Mouse (Mus musculus): ENCODE data around the gene Gstm5.

DNA sequence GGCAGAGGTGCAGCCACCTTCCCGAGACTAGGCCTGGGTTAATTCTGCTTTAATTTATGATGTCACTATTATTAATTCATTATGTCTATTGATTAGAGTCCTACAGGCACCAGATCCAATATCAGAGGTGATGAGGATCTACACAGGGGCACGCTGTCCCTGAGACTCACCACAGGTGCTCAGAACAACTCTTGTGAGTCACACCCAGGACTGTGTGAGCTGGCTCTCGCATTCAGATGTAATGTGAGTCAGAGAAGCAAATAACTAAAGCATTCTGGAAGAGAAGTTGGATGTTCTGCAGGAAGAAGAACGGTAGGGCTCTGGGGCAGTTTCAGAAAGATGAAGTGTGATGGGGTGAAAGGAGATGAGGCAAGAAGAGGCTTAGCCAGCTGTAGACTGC, 33.6 kb downstream of the Gstm5 start:
- TF ChIP-seq CTCF (conservative IDR thresholded peaks at IDR 0.05; ENCODE audit: insufficient read depth, insufficient read length, low read depth, low read length) (no peak), POLR2A (IDR thresholded peaks at IDR 0.05; ENCODE audit: low read depth, low read length) (no peak)

Measured in kidney, adult 2 months (tissue).